Mouse (Mus musculus) kidney, adult 2 months (tissue): Measurements from ENCODE around the gene Trf.

Experiments
- CTCF ChIP-seq: fragments of 200-500 bp; conservative IDR thresholded peaks from 2 replicates; pipeline ENCODE4 v1.5.1; 2011; ENCODE audit warnings: low read depth, mild to moderate bottlenecking, control low read depth, low read length, moderate library complexity, mixed read lengths; ENCODE audit not compliant: insufficient read depth, insufficient read length
- POLR2A ChIP-seq: fragments of 200-500 bp; IDR thresholded peaks from one replicate; pipeline ENCODE4 v1.6.1; 2011; ENCODE audit warnings: low read depth, low read length, control low read depth

DNA sequence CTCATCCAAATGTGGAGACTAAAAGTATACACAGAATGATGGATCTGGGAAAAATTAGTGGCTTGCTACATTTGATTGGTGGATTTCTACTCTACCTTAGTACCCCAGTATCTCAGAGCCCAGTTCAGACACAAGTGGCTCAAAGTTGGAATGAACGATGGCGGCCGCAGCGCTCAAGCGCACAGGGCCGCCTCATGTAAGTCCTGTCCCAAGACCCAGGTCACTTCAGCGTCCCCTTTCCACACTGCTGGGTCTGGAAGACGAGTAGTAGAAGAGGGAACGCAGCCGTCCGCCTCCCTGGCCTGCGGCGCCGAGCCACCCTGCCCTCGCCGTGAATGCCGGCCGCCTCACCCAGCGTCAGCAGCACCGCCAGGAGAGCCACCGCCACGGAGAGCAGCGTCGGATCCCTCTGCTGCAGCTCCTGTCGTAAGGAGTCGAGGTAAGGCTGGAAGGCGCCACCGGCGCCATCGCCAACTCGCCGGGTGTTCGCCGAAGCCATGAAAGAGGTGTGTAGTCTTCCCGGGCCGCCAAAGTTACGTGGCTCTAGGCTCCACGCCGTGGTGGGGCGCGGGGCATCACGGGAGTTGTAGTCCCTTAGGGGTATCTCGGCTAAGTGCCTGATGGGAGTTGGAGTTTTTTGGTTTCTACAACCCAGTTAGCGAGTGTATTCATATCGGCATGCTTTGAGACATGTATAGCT lies 28.5 kb downstream of the Trf start, which contains the start of gene Srprb:
- no peak for TF ChIP-seq POLR2A
- no peak for TF ChIP-seq CTCF
